Mouse (Mus musculus) testis, adult 2 months (tissue): ENCODE measurements around the gene Pcx.

Experiments
- CTCF ChIP-seq: fragments of 200-500 bp; IDR thresholded peaks from 2 replicates; pipeline ENCODE4 v1.5.1; 2012; ENCODE audit warnings: low read depth, mild to moderate bottlenecking, inconsistent platforms, low read length, moderate library complexity; ENCODE audit not compliant: control insufficient read depth, insufficient read depth, insufficient replicate concordance
- POLR2A ChIP-seq: fragments of 200-500 bp; IDR thresholded peaks from 2 replicates; pipeline ENCODE4 v1.6.1; 2012; ENCODE audit warnings: low read depth, mild to moderate bottlenecking, inconsistent platforms, low read length, moderate library complexity; ENCODE audit not compliant: control insufficient read depth

- TF ChIP-seq POLR2A (no peak), CTCF (peak; percentile 10; the same call in 1 of the 2 replicates)
These were observed 93.8 kb downstream of the Pcx start for GRCm38 (mm10) chr19:4603801-4604723.
